24 mouse cellular contexts compared by ENCODE assay signal in genomic region chr2:154574271-154574670, GRCm38 (mm10). TPM values are rescaled to one million over a fixed set of nuclear protein-coding genes. Genes with fewer than 3 reads are reported as not detected.
DNase-seq lines count a peak whose midpoint lies in the region; ATAC-seq and TF ChIP-seq lines count a peak whose summit lies in the region.
"Had no signal": no experiment of that assay in that cellular context is flagged by ENCODE, and none has a peak within 500 bp of the region (broad histone marks: within the 10 kb centered on the region; RNA-seq: fewer than 3 reads in every experiment).

No protein-coding gene starts in this region.

- H3K36me3 ChIP-seq in MEL (ENCODE audit: control insufficient read depth in 1 of 2, insufficient read depth in 2 of 2, low read length in 2 of 2): peaks cover 0 to 10% of the 10 kb centered on the region in 2 experiments; a peak in 2 of 4 replicates
- H3K36me3 ChIP-seq in midbrain, postnatal 0 days (ENCODE audit: insufficient read depth, low read length): no peaks in the 10 kb centered on the region
- H3K36me3 ChIP-seq in neural tube, embryonic 15.5 days: no peaks in the 10 kb centered on the region
- H3K36me3 ChIP-seq: embryonic facial prominence, embryonic 13.5 days; forebrain, embryonic 10.5 days; hindbrain, embryonic 15.5 days; liver, embryonic 13.5 days had no signal

- H3K9me3 ChIP-seq in MEL (replicated peaks; ENCODE audit: insufficient read depth, low read length): no peaks in the 10 kb centered on the region
- no peaks in the 10 kb centered on the region for H3K9me3 ChIP-seq in midbrain, postnatal 0 days (ENCODE audit: low read length)
- no peaks in the 10 kb centered on the region for H3K9me3 ChIP-seq in neural tube, embryonic 15.5 days (replicated peaks)
- H3K9me3 ChIP-seq: embryonic facial prominence, embryonic 13.5 days; forebrain, embryonic 10.5 days; hindbrain, embryonic 15.5 days; liver, embryonic 13.5 days had no signal

- TF ChIP-seq CTCF in MEL (IDR thresholded peaks at IDR 0.05 in 2 of 3, conservative IDR thresholded peaks at IDR 0.05 in 1 of 3; ENCODE audit: control insufficient read depth in 1 of 3, insufficient read depth in 1 of 3, low read depth in 2 of 3, low read length in 3 of 3, poor library complexity in 1 of 3, severe bottlenecking in 1 of 3): no peak
- no peak for TF ChIP-seq CTCF in midbrain, postnatal 0 days (IDR thresholded peaks at IDR 0.05)

- H3K27me3 ChIP-seq in MEL (ENCODE audit: control insufficient read depth in 1 of 2, insufficient read depth in 2 of 2, low read length in 2 of 2): no peaks in the 10 kb centered on the region
- no peaks in the 10 kb centered on the region for H3K27me3 ChIP-seq in midbrain, postnatal 0 days (ENCODE audit: insufficient read depth, low read length)
- H3K27me3 ChIP-seq in neural tube, embryonic 15.5 days (replicated peaks): no peaks in the 10 kb centered on the region
- H3K27me3 ChIP-seq: embryonic facial prominence, embryonic 13.5 days; hindbrain, embryonic 15.5 days; liver, embryonic 13.5 days had no signal

- no peak overlapping the region for H3K4me2 ChIP-seq in midbrain, postnatal 0 days (ENCODE audit: low read depth, low read length, poor library complexity, severe bottlenecking)
- H3K4me2 ChIP-seq in neural tube, embryonic 15.5 days: no peak overlapping the region
- H3K4me2 ChIP-seq: embryonic facial prominence, embryonic 13.5 days; hindbrain, embryonic 15.5 days; liver, embryonic 13.5 days had no signal

- WGBS in midbrain, postnatal 0 days: 41% methylated on average over 7 of the region's 7 CpGs
- 19% methylated on average over 7 of the region's 7 CpGs for WGBS in neural tube, embryonic 15.5 days

- H3K27ac ChIP-seq in MEL (ENCODE audit: control insufficient read depth, low read depth, low read length): no peak overlapping the region
- no peak overlapping the region for H3K27ac ChIP-seq in midbrain, postnatal 0 days (ENCODE audit: low read depth, low read length)
- no peak overlapping the region for H3K27ac ChIP-seq in neural tube, embryonic 15.5 days (replicated peaks)
- H3K27ac ChIP-seq: embryonic facial prominence, embryonic 13.5 days; forebrain, embryonic 10.5 days; hindbrain, embryonic 15.5 days; liver, embryonic 13.5 days had no signal

- peaks cover 0 to 11% of the 10 kb centered on the region in 2 experiments; a peak in 2 of 4 replicates for H3K4me1 ChIP-seq in MEL (ENCODE audit: control insufficient read depth in 1 of 2, insufficient read depth in 2 of 2, low read length in 2 of 2)
- peaks cover 5% of the 10 kb centered on the region; the same call in 1 of the 2 replicates for H3K4me1 ChIP-seq in midbrain, postnatal 0 days (ENCODE audit: insufficient read depth, low read length)
- peaks cover 22% of the 10 kb centered on the region for H3K4me1 ChIP-seq in neural tube, embryonic 15.5 days

- no peak overlapping the region for H3K4me3 ChIP-seq in MEL (ENCODE audit: control insufficient read depth in 1 of 2, insufficient read depth in 1 of 2, low read depth in 2 of 2, low read length in 2 of 2)
- H3K4me3 ChIP-seq in midbrain, postnatal 0 days (ENCODE audit: low read depth, low read length): no peak overlapping the region
- H3K4me3 ChIP-seq in neural tube, embryonic 15.5 days (replicated peaks): no peak overlapping the region
- H3K4me3 ChIP-seq: embryonic facial prominence, embryonic 13.5 days; forebrain, embryonic 10.5 days; hindbrain, embryonic 15.5 days; liver, embryonic 13.5 days had no signal

- no peak for TF ChIP-seq RAD21 in MEL (IDR thresholded peaks at IDR 0.05; ENCODE audit: low read depth, low read length)

- TF ChIP-seq POLR2A in MEL (IDR thresholded peaks at IDR 0.05; ENCODE audit: control insufficient read depth in 1 of 2, insufficient read depth in 1 of 2, low read depth in 1 of 2, low read length in 2 of 2, poor library complexity in 1 of 2): no peak

- H3K79me2 ChIP-seq in MEL (ENCODE audit: control insufficient read depth, insufficient read depth, low read length, poor library complexity): peaks cover 3% of the 10 kb centered on the region; the same call in 1 of the 2 replicates

- no peak for ATAC-seq in midbrain, postnatal 0 days (ENCODE audit: low FRiP score)
- ATAC-seq in activated CD4-positive, CD25-positive, alpha-beta regulatory T cell, adult 4 months: no peak
- no peak for ATAC-seq in neural tube, embryonic 15.5 days (ENCODE audit: low FRiP score)
- ATAC-seq: CD4-positive, CD25-positive, alpha-beta regulatory T cell, adult 4 months had no signal

- intact Hi-C loops in left cerebral cortex, postnatal 4 days (cut with DNase I): no loop called here

- no peak overlapping the region for H3K9ac ChIP-seq in MEL (ENCODE audit: control insufficient read depth, low read depth, low read length, poor library complexity, severe bottlenecking)
- H3K9ac ChIP-seq in midbrain, postnatal 0 days (replicated peaks; ENCODE audit: low read length, poor library complexity, severe bottlenecking): no peak overlapping the region
- no peak overlapping the region for H3K9ac ChIP-seq in neural tube, embryonic 15.5 days (replicated peaks)
- H3K9ac ChIP-seq: embryonic facial prominence, embryonic 13.5 days; hindbrain, embryonic 15.5 days; liver, embryonic 13.5 days had no signal

- peak; percentile 75 for DNase-seq in left cerebral cortex, postnatal 4 days
- DNase-seq in left cerebral cortex, adult 11 months (ENCODE audit: low spot score): no peak
- DNase-seq in 416B (ENCODE audit: low read depth) (peak; percentile 18), MEL (ENCODE audit: low read depth, low spot score) (peak; percentile 47)
- peak; percentile 62 for DNase-seq in midbrain, postnatal 0 days (ENCODE audit: low spot score)
- no peak for DNase-seq in frontal cortex, postnatal 14 days (ENCODE audit: low spot score in 2 of 2)
- DNase-seq: adrenal gland, postnatal 25 days; cerebellum, postnatal 36 days; kidney, adult 18-20 months; kidney, postnatal 36 days; liver, embryonic 13.5 days; lung, postnatal 14 days; right cerebral cortex, adult 18-20 months; thymus, adult 2 months had no signal

- no peak for TF ChIP-seq EP300 in MEL (IDR thresholded peaks at IDR 0.05; ENCODE audit: low read depth in 1 of 2, low read length in 2 of 2)

TF ChIP-seq in MEL, 35 proteins besides CTCF, POLR2A, EP300 and RAD21 (continues in another document):
- no peak for TF ChIP-seq JUND (IDR thresholded peaks at IDR 0.05; ENCODE audit: low read depth, low read length)

RNA-seq across cellular contexts. Expression of gene E2f1, which starts 4.6 kb away (rescaled TPM):
- 10 to 100 TPM; 10.8 to 11.9 TPM for total RNA-seq in left cerebral cortex, postnatal 4 days (2021)
- total RNA-seq in MEL (2012; rRNA removed): 14.8 and 17.4 TPM in 2 replicates
- polyA plus RNA-seq in MEL (2012; ENCODE audit: insufficient read depth in 1 of 2, insufficient read length in 2 of 2, low read depth in 1 of 2, low replicate concordance in 2 of 2, missing spikeins in 1 of 2): 10 to 100 TPM in 1 of 2 experiments, not detected in 1; 41.6 TPM
- 2.0 and 2.3 TPM in 2 replicates for total RNA-seq in midbrain, postnatal 0 days (2014; rRNA removed)
- polyA plus RNA-seq in midbrain, postnatal 0 days (2015; fragmentation: Nextera tagmentation; extraction: Ambion mirVana): 2.1 and 2.3 TPM in 2 replicates
- polyA plus RNA-seq in activated CD4-positive, CD25-positive, alpha-beta regulatory T cell, adult 4 months (2017; shearing (Covaris generic)): 1 to 10 TPM in 1 of 2 experiments, under 1 TPM in 1; 0.91 to 2.3 TPM
- 3.4 and 7.4 TPM in 2 replicates for polyA plus RNA-seq in neural tube, embryonic 15.5 days (2015; fragmentation: Nextera tagmentation; extraction: Ambion mirVana)

RNA-seq across cellular contexts. Expression of gene Necab3, which starts 15.6 kb away (rescaled TPM):
- 10 to 100 TPM; 23.6 to 24.1 TPM for total RNA-seq in left cerebral cortex, postnatal 4 days (2021)
- total RNA-seq in MEL (2012; rRNA removed): 3.8 and 4.0 TPM in 2 replicates
- 10 to 100 TPM in 1 of 2 experiments, not detected in 1; 12.1 TPM for polyA plus RNA-seq in MEL (2012; ENCODE audit: insufficient read depth in 1 of 2, insufficient read length in 2 of 2, low read depth in 1 of 2, low replicate concordance in 2 of 2, missing spikeins in 1 of 2)
- 23.3 and 27.7 TPM in 2 replicates for total RNA-seq in midbrain, postnatal 0 days (2014; rRNA removed)
- 18.1 and 18.9 TPM in 2 replicates for polyA plus RNA-seq in midbrain, postnatal 0 days (2015; fragmentation: Nextera tagmentation; extraction: Ambion mirVana)
- 1 to 10 TPM in 1 of 2 experiments, under 1 TPM in 1; 0.27 to 1.4 TPM for polyA plus RNA-seq in activated CD4-positive, CD25-positive, alpha-beta regulatory T cell, adult 4 months (2017; shearing (Covaris generic))
- polyA plus RNA-seq in neural tube, embryonic 15.5 days (2015; fragmentation: Nextera tagmentation; extraction: Ambion mirVana): 16.0 and 19.6 TPM in 2 replicates

RNA-seq across cellular contexts. Expression of gene Actl10, which starts 22.7 kb away (rescaled TPM):
- total RNA-seq in left cerebral cortex, postnatal 4 days (2021): under 1 TPM in 1 of 2 experiments, not detected in 1; 0.26 TPM
- total RNA-seq in MEL (2012; rRNA removed): 0.13 and 0.35 TPM in 2 replicates
- under 1 TPM in 1 of 2 experiments, not detected in 1; 0.79 TPM for polyA plus RNA-seq in MEL (2012; ENCODE audit: insufficient read depth in 1 of 2, insufficient read length in 2 of 2, low read depth in 1 of 2, low replicate concordance in 2 of 2, missing spikeins in 1 of 2)
- not detected in 2 replicates for total RNA-seq in midbrain, postnatal 0 days (2014; rRNA removed)
- polyA plus RNA-seq in midbrain, postnatal 0 days (2015; fragmentation: Nextera tagmentation; extraction: Ambion mirVana): 0.11 and 0.16 TPM in 2 replicates
- polyA plus RNA-seq in activated CD4-positive, CD25-positive, alpha-beta regulatory T cell, adult 4 months (2017; shearing (Covaris generic)): not detected
- polyA plus RNA-seq in neural tube, embryonic 15.5 days (2015; fragmentation: Nextera tagmentation; extraction: Ambion mirVana): 0.31 and 0.63 TPM in 2 replicates
- total RNA-seq: layer of hippocampus, postnatal 14 days; left cerebral cortex, postnatal 25 days had no signal
- polyA plus RNA-seq: CD4-positive, CD25-positive, alpha-beta regulatory T cell, adult 4 months; heart, embryonic 14.5 days; liver, embryonic 13.5 days; stomach, embryonic 14.5 days had no signal

RNA-seq across cellular contexts. Expression of gene 1700003F12Rik, which starts 27.4 kb away (rescaled TPM):
- total RNA-seq in left cerebral cortex, postnatal 4 days (2021): 1 to 10 TPM in 1 of 2 experiments, under 1 TPM in 1; 0.98 to 1.4 TPM
- 0.26 and 0.42 TPM in 2 replicates for total RNA-seq in MEL (2012; rRNA removed)
- under 1 TPM in 1 of 2 experiments, not detected in 1; 0.72 TPM for polyA plus RNA-seq in MEL (2012; ENCODE audit: insufficient read depth in 1 of 2, insufficient read length in 2 of 2, low read depth in 1 of 2, low replicate concordance in 2 of 2, missing spikeins in 1 of 2)
- total RNA-seq in midbrain, postnatal 0 days (2014; rRNA removed): 1.6 and 2.5 TPM in 2 replicates
- 4.0 and 5.3 TPM in 2 replicates for polyA plus RNA-seq in midbrain, postnatal 0 days (2015; fragmentation: Nextera tagmentation; extraction: Ambion mirVana)
- not detected for polyA plus RNA-seq in activated CD4-positive, CD25-positive, alpha-beta regulatory T cell, adult 4 months (2017; shearing (Covaris generic))
- polyA plus RNA-seq in neural tube, embryonic 15.5 days (2015; fragmentation: Nextera tagmentation; extraction: Ambion mirVana): 1.3 and 1.9 TPM in 2 replicates
- total RNA-seq: adrenal gland, postnatal 25 days had no signal
- polyA plus RNA-seq: CD4-positive, CD25-positive, alpha-beta regulatory T cell, adult 4 months had no signal

RNA-seq across cellular contexts. Expression of gene Pxmp4, which starts 29.2 kb away (rescaled TPM):
- total RNA-seq in left cerebral cortex, postnatal 4 days (2021): 10 to 100 TPM; 11.8 to 12.2 TPM
- total RNA-seq in MEL (2012; rRNA removed): 5.9 and 6.8 TPM in 2 replicates
- 10 to 100 TPM in 1 of 2 experiments, not detected in 1; 12.2 TPM for polyA plus RNA-seq in MEL (2012; ENCODE audit: insufficient read depth in 1 of 2, insufficient read length in 2 of 2, low read depth in 1 of 2, low replicate concordance in 2 of 2, missing spikeins in 1 of 2)
- 16.1 and 21.6 TPM in 2 replicates for total RNA-seq in midbrain, postnatal 0 days (2014; rRNA removed)
- polyA plus RNA-seq in midbrain, postnatal 0 days (2015; fragmentation: Nextera tagmentation; extraction: Ambion mirVana): 17.8 and 21.1 TPM in 2 replicates
- 10 to 100 TPM; 20.5 to 23.2 TPM for polyA plus RNA-seq in activated CD4-positive, CD25-positive, alpha-beta regulatory T cell, adult 4 months (2017; shearing (Covaris generic))
- polyA plus RNA-seq in neural tube, embryonic 15.5 days (2015; fragmentation: Nextera tagmentation; extraction: Ambion mirVana): 18.1 and 22.9 TPM in 2 replicates

Comparison
In these comparisons a context has a peak if more than half of its experiments do, and no peak if none do; other contexts are left out.
1. DNase-seq: peak in left cerebral cortex, postnatal 4 days (single experiment), 416B (single experiment), MEL (single experiment) and midbrain, postnatal 0 days (single experiment); none in left cerebral cortex, adult 11 months (single experiment) and frontal cortex, postnatal 14 days (0 of 2).